Mouse (Mus musculus) thymus, adult 2 months (tissue): ENCODE results near the gene Inpp4a. TPM values are rescaled to one million over a fixed set of nuclear protein-coding genes. Genes with fewer than 3 reads are reported as not detected.

ENCODE experiments used
- DNase-seq: peaks from one replicate; pipeline ENCODE4 v3.0.0; 2021
- H3K27ac ChIP-seq: fragments of 200-500 bp; 2 replicates; pipeline ENCODE4 v1.5.1; 2012; ENCODE audit warnings: low read length, control low read depth; ENCODE audit not compliant: control insufficient read depth, insufficient read depth
- H3K27me3 ChIP-seq: fragments of 200-500 bp; 2 replicates; pipeline ENCODE4 v1.6.1; 2012; ENCODE audit warnings: mild to moderate bottlenecking, low read length, moderate library complexity, mixed read lengths; ENCODE audit not compliant: control insufficient read depth, insufficient read depth
- H3K36me3 ChIP-seq: fragments of 200-500 bp; 2 replicates; pipeline ENCODE4 v1.6.1; 2012; ENCODE audit warnings: mild to moderate bottlenecking, low read length, moderate library complexity; ENCODE audit not compliant: control insufficient read depth, insufficient read depth
- H3K4me1 ChIP-seq: fragments of 200-500 bp; replicated peaks from 2 replicates; pipeline ENCODE4 v1.6.1; 2012; ENCODE audit warnings: low read length; ENCODE audit not compliant: control insufficient read depth, insufficient read depth
- H3K4me3 ChIP-seq: fragments of 200-500 bp; 2 replicates; pipeline ENCODE4 v1.5.1; 2012; ENCODE audit warnings: mild to moderate bottlenecking, low read length, control low read depth, moderate library complexity; ENCODE audit not compliant: control insufficient read depth, insufficient read depth
- CTCF ChIP-seq: fragments of 200-500 bp; IDR thresholded peaks from 2 replicates; pipeline ENCODE4 v1.5.1; 2012; ENCODE audit warnings: mild to moderate bottlenecking, control low read depth, low read length, moderate library complexity, borderline replicate concordance; ENCODE audit not compliant: control insufficient read depth, poor library complexity, insufficient read depth; ENCODE audit errors: extremely low read depth
- POLR2A ChIP-seq: fragments of 200-500 bp; IDR thresholded peaks from 2 replicates; pipeline ENCODE4 v1.6.1; 2012; ENCODE audit warnings: mild to moderate bottlenecking, low read length, control low read depth, moderate library complexity; ENCODE audit not compliant: control insufficient read depth, poor library complexity, insufficient read depth; ENCODE audit errors: extremely low read depth
- WGBS: fragments of 180-500 bp; shearing (Covaris S2); methylation state at CpG from one replicate; pipeline ENCODE4 v1.1.7; 2018; 5-methylcytosine and 5-hydroxymethylcytosine counted together
- polyA plus RNA-seq: library from polyadenylated mRNA; depleted of rRNA; stranded (reverse); fragments of >200 nt; gene quantifications from 2 replicates; pipeline ENCODE4 v1.2.3, GENCODE M21; 2012

Gene Inpp4a
- polyA plus RNA-seq, 1 experiment = 14.5 TPM

- 77% methylated on average over 2 of the region's 2 CpGs for WGBS
- no peak overlapping the region for H3K27ac ChIP-seq
- H3K27me3 ChIP-seq = no peaks in the 10 kb centered on the region
- no peak for TF ChIP-seq POLR2A
- TF ChIP-seq CTCF = no peak
- H3K4me3 ChIP-seq = no peak overlapping the region
- no peaks in the 10 kb centered on the region for H3K36me3 ChIP-seq
- H3K4me1 ChIP-seq = peaks cover 10% of the 10 kb centered on the region
- no peak for DNase-seq
These were observed 7.9 kb downstream of the Inpp4a start for GRCm38 (mm10) chr1:37307586-37307985.

GRCm38 (mm10) chr1:37308021-37308742 lies 8.5 kb downstream of the Inpp4a start:
- TF ChIP-seq POLR2A (no peak), CTCF (no peak)
- H3K4me3 ChIP-seq = no peak overlapping the region
- H3K27ac ChIP-seq = no peak overlapping the region

GRCm38 (mm10) chr1:37308743-37309100 lies 9.1 kb downstream of the Inpp4a start:
- Histone ChIP-seq H3K27ac (no peak overlapping the region), H3K36me3 (no peaks in the 10 kb centered on the region), H3K4me3 (no peak overlapping the region), H3K4me1 (peaks cover 5% of the 10 kb centered on the region), H3K27me3 (no peaks in the 10 kb centered on the region)
- TF ChIP-seq CTCF (no peak), POLR2A (no peak)
- 78% methylated on average over 3 of the region's 3 CpGs for WGBS
- no peak for DNase-seq

More at GRCm38 (mm10) chr1:37308021-37308742, 8.5 kb downstream of the Inpp4a start:
- WGBS = 61% methylated on average over 8 of the region's 8 CpGs
- Histone ChIP-seq H3K36me3 (no peaks in the 10 kb centered on the region), H3K27me3 (no peaks in the 10 kb centered on the region), H3K4me1 (peaks cover 5% of the 10 kb centered on the region)
- no peak for DNase-seq

- TF ChIP-seq POLR2A = no peak
- DNase-seq = no peak
- H3K4me3 ChIP-seq = no peak overlapping the region
- WGBS = 96% methylated on average over 4 of the region's 4 CpGs
- H3K4me1 ChIP-seq = peaks cover 5% of the 10 kb centered on the region
- H3K36me3 ChIP-seq = no peaks in the 10 kb centered on the region
- no peak overlapping the region for H3K27ac ChIP-seq
- H3K27me3 ChIP-seq = no peaks in the 10 kb centered on the region
These were observed 10.4 kb downstream of the Inpp4a start for GRCm38 (mm10) chr1:37309939-37310515.

GRCm38 (mm10) chr1:37314338-37314737 lies 14.7 kb downstream of the Inpp4a start:
- H3K4me3 ChIP-seq = no peak overlapping the region
- peaks cover 17% of the 10 kb centered on the region for H3K4me1 ChIP-seq
- DNase-seq = no peak
- 89% methylated on average over 7 of the region's 7 CpGs for WGBS
- H3K27ac ChIP-seq = no peak overlapping the region
- H3K27me3 ChIP-seq = no peaks in the 10 kb centered on the region
- TF ChIP-seq CTCF (no peak), POLR2A (no peak)
- no peaks in the 10 kb centered on the region for H3K36me3 ChIP-seq

- peak; percentile 58 for DNase-seq
- H3K27ac ChIP-seq = no peak overlapping the region
- H3K27me3 ChIP-seq = no peaks in the 10 kb centered on the region
- H3K4me1 ChIP-seq = peaks cover 17% of the 10 kb centered on the region
- no peak overlapping the region for H3K4me3 ChIP-seq
- 12% methylated on average over 7 of the region's 7 CpGs for WGBS
- H3K36me3 ChIP-seq = no peaks in the 10 kb centered on the region
- TF ChIP-seq POLR2A (no peak), CTCF (no peak)
These were observed 18.1 kb downstream of the Inpp4a start for GRCm38 (mm10) chr1:37317644-37318285.
